Mouse (Mus musculus): Measurements from ENCODE around the gene Kdm7a.
A peak's percentile ranks its signal among the peaks of the same experiment; 100 is the strongest.

The Kdm7a gene

DNA sequence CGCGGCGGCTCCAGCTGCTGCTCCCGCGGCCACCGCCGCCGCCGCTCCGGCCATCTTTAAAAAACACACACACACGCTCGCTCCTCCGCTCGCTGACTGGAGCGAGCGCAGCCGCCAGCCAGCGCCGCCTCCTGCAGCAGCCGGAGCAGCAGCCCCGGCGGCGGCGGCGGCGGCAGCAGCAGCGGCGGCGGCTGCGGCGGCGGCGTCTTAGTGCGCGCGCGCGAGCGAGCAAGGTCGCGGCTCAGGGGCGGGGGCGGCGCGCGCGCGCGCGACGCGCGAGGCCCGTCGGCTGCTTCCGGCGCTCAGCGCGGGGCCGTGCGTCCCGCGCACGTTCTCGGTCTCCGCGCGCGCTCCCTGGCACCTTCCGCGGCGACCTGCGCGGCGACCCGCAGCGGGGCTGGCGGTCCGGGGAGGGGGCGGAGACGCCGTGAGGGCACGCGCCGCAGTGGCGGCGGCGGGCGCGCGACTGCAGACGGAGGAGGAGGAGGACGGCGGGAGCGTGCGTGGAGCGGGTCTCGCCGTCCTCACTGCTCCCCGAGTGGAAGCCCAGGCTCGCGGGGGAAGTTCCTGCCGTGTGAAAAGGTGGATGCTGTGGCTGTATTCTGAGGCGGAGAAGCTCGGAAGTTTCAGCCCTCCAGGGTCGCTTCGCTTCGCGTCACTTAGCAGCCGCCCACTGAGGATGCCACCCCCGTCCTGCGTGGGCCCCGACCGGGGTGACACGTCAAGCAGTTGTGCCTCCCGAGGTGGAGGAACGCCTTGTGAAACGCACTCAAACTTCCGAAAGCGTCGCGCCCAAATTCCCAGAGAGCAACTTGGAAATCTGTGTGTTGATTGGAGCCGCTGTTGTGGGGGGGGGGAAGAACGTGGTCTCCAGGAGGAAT is at the start of gene Kdm7a:
Gene Kdm7a, minus strand, starts transcription at position 209 of the 881 bp plus-strand sequence.
- peak; percentile 91 for DNase-seq (ENCODE audit: low read depth, low spot score)

DNA sequence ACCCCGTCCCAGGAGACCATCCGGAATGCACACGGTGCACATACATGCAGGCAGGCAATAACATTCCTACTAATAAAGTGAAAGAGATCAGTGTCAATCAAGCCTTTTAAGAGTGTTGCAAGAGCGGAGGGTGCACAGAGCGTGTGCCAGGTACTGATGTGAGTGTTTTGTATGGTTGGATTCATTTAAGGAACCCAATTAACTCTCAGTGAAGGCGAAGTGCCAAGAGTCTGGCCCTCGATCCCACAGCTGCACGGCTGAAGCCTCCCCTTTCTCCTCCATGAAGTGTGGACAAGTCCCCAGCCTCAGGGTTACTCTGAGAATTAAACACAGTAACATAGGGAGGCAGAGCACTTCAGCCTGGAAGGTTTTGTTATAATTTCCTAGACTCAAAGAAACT is 48.7 kb upstream of the Kdm7a start:
- no peak for DNase-seq (ENCODE audit: low read depth, low spot score)

DNA sequence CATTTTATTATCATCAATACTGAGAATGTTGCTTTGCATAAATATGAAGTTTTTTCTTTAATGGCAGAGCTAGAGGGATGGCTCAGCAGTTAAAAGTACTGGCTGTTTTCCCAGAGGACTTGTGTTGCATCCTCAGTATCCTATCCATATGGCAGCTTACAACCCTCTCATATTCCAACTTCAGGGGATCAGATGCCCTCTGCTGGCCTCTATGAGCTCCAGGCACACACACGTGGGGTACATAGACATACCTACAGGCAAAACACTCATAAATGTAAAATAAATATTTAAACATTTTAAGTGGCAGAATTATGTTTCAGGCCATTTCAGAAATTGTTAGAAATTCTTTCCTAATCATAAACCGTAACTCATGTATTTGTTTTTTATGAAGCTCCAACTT is 43.5 kb upstream of the Kdm7a start:
- DNase-seq (ENCODE audit: low read depth, low spot score): peak; percentile 39

DNA sequence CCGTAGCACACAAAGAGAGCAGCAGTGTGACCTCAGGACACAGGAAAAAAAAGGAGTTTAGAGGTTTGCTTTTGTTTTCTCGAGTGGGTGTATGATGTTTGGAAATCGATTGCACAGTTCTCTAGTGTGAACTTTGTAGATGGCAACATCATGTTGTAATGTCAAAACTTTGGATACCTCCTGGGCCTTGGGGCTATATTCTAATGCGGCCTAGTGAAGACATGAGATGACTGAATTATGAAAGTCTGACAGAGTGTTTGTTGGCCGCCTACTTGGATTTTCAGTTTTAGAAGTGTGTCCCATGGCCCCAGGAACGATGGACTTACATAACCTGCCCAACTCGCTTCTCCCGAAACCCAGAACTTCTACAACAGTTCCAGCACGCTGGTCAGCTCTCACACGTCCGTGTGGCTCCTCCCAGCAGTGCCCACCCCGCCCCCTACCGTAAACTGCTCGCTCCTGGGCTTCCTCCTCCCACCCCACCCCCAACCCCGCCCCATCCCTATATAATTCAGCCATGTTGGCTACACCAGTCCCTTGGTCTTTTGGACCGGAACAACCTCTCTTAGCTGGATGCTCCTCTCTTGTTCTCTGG is 42.7 kb upstream of the Kdm7a start:
- no peak for DNase-seq (ENCODE audit: low read depth, low spot score)

DNA sequence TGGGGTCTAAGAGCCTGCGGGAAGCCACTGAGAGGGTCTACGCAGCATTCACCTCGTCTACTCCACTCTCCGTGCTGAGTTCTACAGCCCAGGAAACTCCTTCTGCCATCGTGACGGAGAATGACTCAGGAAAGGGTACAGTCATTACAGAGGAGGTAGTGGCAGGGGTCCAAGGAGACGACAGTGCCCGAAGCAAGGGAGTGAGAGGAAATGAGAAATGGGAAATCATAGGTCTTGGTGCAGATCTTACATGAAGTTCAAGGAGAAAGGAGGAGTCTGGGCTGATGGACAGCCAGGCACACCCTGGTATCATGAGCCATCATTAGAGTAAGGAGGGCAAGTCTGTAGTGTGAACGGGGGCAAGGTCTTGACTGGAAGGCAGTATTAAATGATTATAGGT is 37.5 kb upstream of the Kdm7a start:
- DNase-seq (ENCODE audit: low read depth, low spot score): no peak

DNA sequence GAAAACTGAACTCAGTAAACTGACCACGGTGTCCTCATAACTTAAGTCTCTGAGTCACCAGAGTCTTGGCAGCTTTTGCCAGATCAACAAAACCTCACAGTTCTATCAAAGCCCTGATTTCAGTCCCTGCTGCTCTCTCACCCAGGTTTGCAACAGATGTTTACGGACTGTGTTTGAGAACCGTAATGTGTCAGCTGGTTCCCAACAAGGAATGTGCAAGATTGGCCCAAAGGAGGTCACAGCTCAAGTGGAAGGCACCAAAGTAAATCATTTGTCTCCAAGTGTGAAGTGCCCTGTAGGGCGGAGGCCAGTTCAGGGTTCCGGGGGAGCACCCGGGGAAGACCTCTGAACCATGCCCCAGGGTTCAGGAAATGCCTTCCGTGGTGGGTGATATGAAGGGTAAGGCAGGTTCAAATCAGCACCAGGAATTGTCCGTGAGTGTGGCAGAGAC is 36.9 kb upstream of the Kdm7a start:
- no peak for DNase-seq (ENCODE audit: low read depth, low spot score)

DNA sequence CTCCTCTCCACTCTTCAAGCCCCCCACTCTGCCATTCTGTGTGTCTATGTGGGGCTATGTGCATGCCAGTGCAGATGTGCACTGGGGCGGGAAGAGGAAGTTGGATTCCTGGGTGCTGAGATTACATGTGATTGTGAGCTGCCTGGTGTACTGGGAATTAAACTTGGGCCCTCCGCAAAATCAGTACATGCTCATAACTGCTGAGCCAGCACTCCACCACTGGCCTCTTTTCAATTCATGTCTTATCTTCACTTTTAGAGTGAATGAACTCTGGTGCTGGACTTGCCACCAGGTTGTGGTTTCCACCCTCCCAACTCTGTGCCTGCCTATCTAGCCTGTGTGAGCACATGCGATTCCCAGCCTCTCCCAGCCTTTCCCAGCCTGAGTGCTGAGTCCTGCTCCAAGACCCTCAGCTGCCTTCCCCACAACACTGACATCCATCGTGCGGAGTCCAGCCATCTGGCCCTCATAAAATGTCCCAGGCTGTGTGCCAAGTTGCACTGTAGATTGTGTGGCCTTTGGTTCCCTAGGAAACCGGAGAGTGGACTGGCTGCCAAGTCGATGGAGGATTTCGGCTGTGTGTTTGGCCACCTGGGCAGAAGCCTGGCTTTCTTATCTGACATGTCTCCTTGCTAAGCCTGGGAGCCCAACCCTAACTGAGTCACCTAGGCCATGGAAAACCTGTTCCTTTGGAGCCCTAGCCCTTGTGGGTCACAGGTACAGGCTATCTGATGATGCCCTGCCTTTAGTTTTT is 36.3 kb upstream of the Kdm7a start:
- DNase-seq (ENCODE audit: low read depth, low spot score): no peak

DNA sequence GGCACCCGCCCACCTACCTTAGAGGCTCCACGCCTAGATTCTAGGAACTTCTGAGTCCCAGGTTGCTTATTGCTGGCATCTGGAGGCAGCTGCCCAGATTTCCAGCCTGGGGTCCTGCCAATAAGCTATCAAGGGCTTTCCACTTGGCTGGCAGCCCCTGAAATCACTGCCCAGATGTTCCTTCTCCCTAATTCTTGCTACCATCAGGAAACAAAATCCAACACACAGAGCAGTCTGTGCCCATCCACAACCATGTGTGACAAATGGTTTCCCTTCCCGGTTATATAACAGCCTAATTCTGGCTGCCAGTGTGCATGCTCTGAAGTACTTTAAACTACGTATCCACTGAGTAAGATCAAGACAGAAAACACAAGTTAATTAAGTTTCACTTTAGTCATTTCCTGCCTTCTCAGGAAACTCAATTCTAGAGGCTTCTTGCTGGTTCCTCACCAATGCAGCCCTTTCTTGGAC is 34.9 kb upstream of the Kdm7a start:
- peak; percentile 37 for DNase-seq (ENCODE audit: low read depth, low spot score)

DNA sequence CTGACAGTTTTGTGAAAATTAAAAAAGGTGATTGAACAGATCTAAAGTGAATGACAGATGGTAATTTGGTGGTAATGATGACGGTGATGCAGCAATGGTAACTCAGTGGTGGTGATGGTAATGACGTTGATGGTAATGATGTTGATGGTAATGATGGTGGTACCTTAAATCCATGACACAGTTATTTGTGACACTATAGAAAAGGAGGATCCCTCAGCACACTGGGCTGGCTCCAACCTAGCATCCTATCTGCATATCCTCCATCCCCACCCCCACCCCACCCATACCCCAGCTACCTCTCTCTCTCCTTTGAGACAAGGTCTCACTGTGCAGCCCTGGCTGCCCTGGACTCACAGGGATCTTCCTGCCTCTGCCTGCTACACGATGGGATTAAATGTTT is 34.4 kb upstream of the Kdm7a start:
- no peak for DNase-seq (ENCODE audit: low read depth, low spot score)

DNA sequence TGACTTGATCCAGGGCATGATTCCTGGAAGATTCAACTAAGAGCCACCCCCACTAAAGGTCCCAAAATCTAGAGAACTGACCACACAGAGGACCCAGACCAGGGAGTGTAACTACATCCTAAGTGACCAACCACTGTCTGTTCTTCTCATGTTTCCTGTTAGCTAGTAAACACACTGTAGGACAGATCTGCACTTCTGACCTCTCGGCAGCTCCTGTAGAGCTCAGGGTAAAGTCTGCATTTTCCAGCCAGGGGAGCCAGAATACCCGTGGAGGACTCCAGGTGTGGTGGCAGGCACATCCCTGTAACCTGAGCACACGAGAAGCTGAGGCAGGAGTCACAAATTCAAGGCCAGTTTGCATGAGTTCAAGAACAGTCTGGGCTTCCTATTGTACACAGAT is 31.3 kb upstream of the Kdm7a start:
- no peak for DNase-seq (ENCODE audit: low read depth, low spot score)

DNA sequence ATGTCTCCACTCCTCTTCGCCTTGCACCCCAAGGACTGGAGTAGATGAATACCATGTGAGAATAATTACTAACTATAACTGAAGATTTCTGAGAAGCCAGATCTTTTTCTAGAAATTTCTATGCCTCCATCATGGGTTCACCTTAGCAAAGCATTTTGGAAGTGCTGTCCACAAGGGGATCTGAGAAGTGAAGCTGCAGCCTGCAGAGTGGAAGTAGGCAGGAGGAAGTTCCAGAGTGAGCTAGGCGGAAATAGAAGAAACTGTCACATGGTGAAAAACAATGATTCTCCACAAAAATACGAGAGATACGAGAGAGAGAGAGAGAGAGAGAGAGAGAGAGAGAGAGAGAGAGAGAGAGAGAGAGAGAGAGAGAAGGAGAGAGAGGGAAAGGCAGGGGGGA is 26.0 kb upstream of the Kdm7a start:
- no peak for DNase-seq (ENCODE audit: low read depth, low spot score)

DNA sequence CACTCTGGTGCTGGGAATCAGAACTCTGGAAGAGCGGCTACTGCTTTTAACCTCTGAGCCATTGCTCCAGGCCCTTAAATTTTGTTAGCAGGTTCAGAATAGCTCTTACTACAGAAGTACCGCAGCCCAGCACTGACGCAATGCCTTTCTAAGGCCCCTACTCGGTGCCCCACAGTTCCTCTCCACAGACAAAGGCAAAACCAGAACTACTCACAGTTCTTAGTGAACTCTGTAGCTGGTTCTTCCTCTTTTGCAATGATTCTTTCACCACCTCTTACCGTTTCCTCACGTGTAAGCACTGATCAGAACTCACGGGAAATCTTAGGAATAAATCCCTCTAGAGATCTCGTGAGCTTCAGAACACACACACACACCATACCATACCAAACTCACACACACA is 24.1 kb upstream of the Kdm7a start:
- DNase-seq (ENCODE audit: low read depth, low spot score): peak; percentile 82

DNA sequence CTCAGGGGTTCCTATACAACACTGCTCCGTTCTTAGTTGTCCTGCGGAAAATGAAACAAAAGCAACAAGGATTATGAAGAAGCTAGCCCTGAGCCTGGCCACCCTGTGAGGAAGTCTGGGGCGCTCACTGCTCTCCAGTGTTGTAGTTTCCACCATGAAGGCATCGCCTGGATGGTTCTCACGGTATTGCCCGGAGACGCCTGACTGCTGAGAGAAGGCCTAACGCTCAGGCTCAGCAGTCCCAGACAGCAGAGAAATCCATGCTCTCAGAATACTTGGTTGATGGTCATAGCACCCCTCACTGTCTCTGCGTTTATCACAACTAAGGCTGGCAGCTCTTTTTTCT is 20.0 kb upstream of the Kdm7a start:
- no peak for DNase-seq (ENCODE audit: low read depth, low spot score)

DNA sequence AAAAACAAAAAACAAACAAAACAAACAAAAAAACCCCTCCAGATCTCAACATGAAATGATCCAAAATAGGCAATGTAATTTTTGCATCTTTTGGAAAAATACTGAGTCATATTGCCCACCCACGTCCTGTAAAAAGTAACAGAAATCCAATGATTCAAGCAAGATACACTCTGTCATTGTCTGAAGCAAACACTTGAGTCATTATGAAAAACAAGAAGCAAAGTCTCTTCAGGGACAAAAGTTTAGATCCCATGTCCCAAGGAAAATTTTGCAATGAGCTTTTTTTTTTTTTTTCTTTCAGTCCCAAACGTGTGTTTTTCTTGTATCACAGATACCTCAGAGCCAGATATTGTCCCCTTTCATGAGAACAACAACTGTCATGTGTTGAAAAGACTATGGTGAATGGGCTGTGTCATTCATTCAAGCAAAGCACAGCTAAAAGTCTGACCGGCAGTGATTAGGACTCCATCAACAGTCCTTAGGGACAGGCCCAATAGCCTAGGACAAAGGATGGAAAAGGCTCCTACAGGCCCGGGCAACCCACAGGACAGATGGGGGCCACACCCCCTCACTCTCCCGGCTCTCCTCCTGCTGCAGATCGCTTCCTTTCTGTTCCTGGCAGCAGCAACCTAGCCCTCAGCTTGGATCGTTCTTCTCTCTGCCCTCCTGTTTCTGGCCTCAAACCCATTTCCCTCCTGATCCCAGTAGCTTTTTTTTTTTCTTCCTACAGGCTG is 19.5 kb upstream of the Kdm7a start:
- DNase-seq (ENCODE audit: low read depth, low spot score): no peak

DNA sequence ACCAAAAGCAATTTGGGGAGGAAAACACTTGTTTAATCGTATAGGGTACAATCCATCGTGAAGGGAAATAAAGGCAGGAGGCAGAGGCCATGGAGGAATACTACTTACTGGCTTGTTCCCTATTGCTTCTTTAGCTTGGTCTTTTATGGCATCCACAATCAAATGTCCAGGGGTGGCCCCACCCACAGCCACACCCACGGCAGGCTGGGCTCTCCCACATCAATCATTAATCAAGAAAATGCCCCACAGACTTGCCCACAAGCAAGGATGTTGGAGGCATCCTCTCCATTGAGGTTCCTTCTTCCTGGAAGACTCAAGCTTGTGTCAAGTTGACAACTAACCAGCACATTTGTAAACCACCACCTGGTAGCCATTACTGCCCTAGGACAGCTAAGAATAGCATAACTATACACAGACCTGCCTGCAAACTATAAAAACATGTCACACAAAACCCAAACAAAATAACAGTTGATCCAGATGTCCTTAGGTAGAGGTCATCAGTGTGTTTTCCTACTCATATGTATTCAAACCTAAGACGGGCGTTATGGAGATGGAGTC is 16.8 kb upstream of the Kdm7a start:
- DNase-seq (ENCODE audit: low read depth, low spot score): no peak

DNA sequence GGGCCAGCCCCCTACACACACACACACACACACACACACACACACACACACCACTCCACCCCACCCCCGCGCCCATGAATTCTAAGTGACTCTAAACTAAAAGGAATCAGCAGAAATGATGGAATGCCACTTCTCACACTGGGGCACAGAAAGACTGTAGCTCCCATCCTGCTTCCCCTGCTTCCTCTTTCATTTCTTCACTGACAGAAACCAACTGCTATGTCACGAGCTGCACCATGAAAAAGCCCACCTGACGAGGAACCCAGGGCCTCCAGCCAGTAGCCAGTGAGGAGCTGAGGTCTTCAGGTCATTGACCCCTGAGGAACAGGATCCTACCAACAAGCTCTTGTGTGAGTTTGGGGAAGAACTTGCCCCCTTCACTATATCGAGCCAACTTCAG is 15.9 kb upstream of the Kdm7a start:
- DNase-seq (ENCODE audit: low read depth, low spot score): peak; percentile 64

DNA sequence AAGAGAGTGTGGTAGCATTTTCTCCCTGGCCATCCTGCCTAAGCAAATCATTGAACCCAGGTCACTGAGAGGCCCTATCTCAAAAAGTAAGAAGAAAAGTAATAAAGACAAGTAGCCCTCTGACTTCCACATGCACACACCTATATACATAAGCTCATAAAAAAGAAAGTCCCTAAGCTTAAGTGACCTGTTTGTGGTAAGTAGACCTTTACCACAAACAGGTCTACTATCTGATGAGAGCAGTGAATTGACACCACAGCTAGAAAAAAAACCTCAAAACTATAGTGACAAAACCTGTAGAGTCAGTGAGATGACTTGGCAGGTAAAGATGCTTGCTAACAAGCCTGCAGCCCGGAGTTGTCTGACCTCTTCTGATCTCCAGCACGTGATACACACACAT is 11.4 kb upstream of the Kdm7a start:
- DNase-seq (ENCODE audit: low read depth, low spot score): no peak

DNA sequence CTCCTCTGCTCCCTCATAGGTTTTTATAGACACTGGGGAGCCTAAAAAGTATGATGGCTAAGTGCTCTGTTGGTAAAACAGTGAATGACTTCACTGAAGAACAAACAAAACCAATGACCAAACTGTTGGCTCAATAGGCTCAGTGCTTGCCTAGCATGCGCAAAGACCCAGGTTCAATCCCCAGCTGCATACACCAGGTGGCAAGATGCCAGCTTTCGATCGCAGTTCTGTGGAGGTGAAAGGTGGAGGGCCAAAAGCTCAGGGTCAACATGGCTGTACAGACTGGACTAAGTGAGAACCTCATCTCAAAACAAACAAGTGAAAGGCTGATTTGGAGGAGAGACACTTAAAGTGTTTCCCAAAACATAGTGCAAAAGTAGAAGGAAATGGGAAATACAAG is 10.5 kb upstream of the Kdm7a start:
- no peak for DNase-seq (ENCODE audit: low read depth, low spot score)

DNA sequence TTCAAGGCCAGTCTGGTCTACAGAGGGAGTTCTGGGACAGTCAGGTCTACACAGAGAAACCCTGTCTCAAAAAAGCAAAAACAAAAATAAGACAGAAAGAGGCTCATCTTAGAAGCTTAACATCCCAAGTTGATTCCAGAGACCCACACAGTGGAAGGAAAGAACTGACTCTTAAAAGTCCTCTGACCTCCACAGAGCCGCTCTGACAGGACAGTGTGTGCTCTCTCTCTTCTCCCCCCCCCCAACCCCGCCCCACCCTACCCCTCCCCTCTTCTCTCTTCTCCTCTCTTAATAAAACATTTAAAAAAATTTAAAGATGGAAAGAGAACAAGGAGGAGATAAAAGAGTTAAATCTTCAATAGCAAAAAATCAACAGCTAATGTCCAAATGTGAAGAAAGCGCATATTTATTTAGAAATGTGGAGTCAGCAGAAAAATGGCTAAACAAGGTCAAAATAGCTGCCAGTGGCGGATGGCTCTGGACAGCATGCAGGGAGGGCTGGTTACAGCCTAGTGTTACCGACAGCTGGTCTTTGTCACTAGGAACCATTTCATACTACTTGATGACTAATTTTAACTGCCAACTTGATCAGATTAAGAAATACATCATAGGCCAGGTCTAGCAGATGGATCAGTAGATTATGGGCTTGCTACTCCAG is 8.5 kb upstream of the Kdm7a start:
- no peak for DNase-seq (ENCODE audit: low read depth, low spot score)

DNA sequence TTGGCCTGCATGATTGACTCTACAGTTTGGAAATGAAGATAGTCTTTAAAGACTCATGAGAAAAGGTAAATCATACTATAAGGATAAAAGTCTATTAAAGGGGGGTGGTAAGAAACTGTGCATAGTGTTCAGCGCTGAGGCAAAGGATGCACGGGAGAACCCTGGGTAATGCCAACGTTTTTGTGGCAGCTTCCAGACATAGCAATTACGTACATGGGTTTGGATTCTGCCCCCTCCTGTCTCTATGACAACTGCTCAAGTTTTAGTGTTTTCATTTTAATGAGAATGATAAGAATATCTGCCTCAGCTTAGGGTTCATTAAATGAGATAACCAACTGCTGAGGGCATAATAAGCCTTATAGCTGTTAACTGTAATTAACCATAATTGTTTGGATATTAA is 3.1 kb upstream of the Kdm7a start:
- DNase-seq (ENCODE audit: low read depth, low spot score): no peak

DNA sequence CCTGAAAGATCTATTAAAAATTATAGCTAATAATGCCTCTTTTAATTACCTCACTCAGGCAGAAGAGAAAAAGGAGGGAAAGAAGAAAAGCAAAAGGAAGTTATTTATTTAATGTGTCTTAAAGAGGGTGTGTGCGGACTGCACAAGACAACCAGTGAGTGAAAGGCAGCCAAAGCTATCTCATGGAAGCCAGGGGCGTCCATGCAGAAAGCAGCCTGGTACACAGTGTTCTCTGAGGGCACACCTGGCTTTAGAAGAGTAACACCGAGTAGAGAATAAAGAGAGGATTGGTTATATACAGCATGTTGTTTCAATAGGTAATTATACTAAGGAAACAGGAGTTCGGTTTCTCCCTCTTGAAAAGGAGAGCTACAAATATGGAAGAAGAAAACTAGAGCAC is 1.6 kb upstream of the Kdm7a start:
- DNase-seq (ENCODE audit: low read depth, low spot score): no peak
